Mouse (Mus musculus) midbrain, embryonic 12.5 days (tissue): ENCODE measurements around the gene Kcnq5. TPM values are rescaled to one million over a fixed set of nuclear protein-coding genes. Genes with fewer than 3 reads are reported as not detected.

Experiments
- ATAC-seq: fragments of 200-750 bp; cut with Nextera tagmentation; 2 replicates; pipeline ENCODE4 v1.8.0; 2017; ENCODE audit warnings: low read depth, moderate TSS enrichment, moderate library complexity; ENCODE audit not compliant: low FRiP score
- H3K27ac ChIP-seq: fragments of 300-500 bp; sonication (generic); replicated peaks from 2 replicates; pipeline ENCODE4 v1.5.1; 2016; ENCODE audit warnings: mild to moderate bottlenecking
- H3K27me3 ChIP-seq: fragments of 300-500 bp; sonication (generic); 2 replicates; pipeline ENCODE4 v1.6.1; 2016; ENCODE audit warnings: mild to moderate bottlenecking
- H3K36me3 ChIP-seq: fragments of 300-500 bp; sonication (generic); 2 replicates; pipeline ENCODE4 v1.6.1; 2016
- H3K4me1 ChIP-seq: fragments of 300-500 bp; sonication (generic); 2 replicates; pipeline ENCODE4 v1.6.1; 2016
- H3K4me2 ChIP-seq: fragments of 300-500 bp; sonication (generic); replicated peaks from 2 replicates; pipeline ENCODE4 v1.6.1; 2016; ENCODE audit warnings: mild to moderate bottlenecking, moderate library complexity
- H3K4me3 ChIP-seq: fragments of 300-500 bp; sonication (generic); 2 replicates; pipeline ENCODE4 v1.5.1; 2016; ENCODE audit warnings: mild to moderate bottlenecking
- H3K9ac ChIP-seq: fragments of 300-500 bp; sonication (generic); replicated peaks from 2 replicates; pipeline ENCODE4 v1.6.1; 2016; ENCODE audit warnings: mild to moderate bottlenecking, moderate library complexity
- H3K9me3 ChIP-seq: fragments of 300-500 bp; sonication (generic); 2 replicates; pipeline ENCODE4 v1.6.1; 2016; ENCODE audit warnings: mild to moderate bottlenecking
- WGBS: fragments of 180-500 bp; shearing (Covaris S2); methylation state at CpG from one replicate; pipeline ENCODE4 v1.1.7; 2016; 5-methylcytosine and 5-hydroxymethylcytosine counted together
- polyA plus RNA-seq: library from polyadenylated mRNA; unstranded; fragments of >200 nt; fragmentation: Nextera tagmentation; extraction: Ambion mirVana; gene quantifications from 2 replicates; pipeline ENCODE4 v1.2.1, GENCODE M21; 2016

The Kcnq5 gene
- polyA plus RNA-seq, 1 experiment from 2014 or later: 1.5 TPM

DNA sequence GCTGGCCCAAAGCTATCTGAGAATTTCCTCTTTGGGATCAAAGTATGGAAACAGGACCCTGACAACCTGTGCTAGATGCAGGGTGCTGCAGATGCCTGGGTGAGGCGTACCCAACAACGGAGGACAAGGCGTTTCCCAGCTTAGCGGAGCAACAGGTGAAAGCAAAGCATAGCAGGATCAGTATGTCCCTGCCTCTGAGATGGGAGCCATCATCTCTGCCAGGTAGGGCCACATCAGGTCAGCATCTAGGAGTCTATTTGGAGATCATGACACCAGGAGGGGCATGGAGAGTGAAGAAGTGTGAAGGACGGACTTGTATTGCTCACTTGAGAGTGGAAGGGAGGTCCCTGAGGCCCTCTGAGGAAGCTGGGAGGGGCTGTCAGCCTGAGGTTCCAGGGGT lies 505.8 kb downstream of the Kcnq5 start:
- Histone ChIP-seq H3K4me1 (0 out of 2 replicates have a peak, but pooled peaks cover 3% of the 10 kb centered on the region), H3K36me3 (no peaks in the 10 kb centered on the region), H3K9me3 (no peaks in the 10 kb centered on the region), H3K4me3 (no peak overlapping the region), H3K27ac (no peak overlapping the region), H3K4me2 (no peak overlapping the region), H3K9ac (no peak overlapping the region), H3K27me3 (no peaks in the 10 kb centered on the region)
- WGBS: 92% methylated on average over 5 of the region's 5 CpGs
- no peak for ATAC-seq

DNA sequence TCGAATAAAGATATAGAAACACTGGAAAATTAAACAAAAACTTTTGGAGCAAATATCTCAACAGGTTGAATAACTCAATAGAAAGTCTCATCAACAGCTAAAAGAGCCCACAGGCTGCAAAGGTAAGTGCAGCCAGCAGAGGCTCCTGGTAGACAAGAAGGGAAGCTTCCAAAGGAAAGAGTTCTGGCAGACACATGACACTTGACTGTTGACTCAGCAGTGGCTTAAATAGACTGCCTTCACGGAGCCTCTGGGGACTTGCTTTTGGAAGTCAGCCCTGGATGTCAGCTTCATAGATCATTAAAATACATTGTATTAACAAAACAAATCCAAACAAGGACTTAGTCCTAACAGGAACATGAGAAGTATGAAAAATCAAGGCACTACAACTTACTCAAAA lies 513.5 kb downstream of the Kcnq5 start:
- no peaks in the 10 kb centered on the region for H3K36me3 ChIP-seq
- no peak overlapping the region for H3K4me3 ChIP-seq
- no peak for ATAC-seq
- H3K9ac ChIP-seq: no peak overlapping the region
- H3K27me3 ChIP-seq: no peaks in the 10 kb centered on the region
- H3K4me2 ChIP-seq: no peak overlapping the region
- H3K27ac ChIP-seq: no peak overlapping the region
- H3K9me3 ChIP-seq: no peaks in the 10 kb centered on the region
- H3K4me1 ChIP-seq: no peaks in the 10 kb centered on the region
- WGBS: 74% methylated on average over 2 of the region's 2 CpGs

DNA sequence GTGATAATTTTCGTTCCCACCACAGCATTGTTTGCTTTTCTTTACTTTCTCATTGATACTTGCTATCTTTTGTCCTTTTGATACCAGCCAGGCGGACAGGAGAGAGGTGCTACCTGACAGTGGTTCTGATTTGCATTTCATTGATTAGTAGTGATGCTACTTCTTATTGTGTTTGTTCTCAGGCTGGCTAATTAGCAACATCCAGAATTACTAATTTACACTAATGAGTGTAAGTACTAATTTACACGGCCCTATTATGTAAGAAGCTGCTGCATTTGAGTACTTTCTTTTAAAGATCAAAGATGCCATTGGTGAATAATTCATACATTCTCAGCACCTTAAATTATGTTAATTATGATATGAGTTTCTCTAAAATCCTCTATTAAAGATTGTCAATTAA lies 525.0 kb downstream of the Kcnq5 start:
- ATAC-seq: no peak
- WGBS: 77% methylated on average over 3 of the region's 3 CpGs
- H3K9ac ChIP-seq: no peak overlapping the region

DNA sequence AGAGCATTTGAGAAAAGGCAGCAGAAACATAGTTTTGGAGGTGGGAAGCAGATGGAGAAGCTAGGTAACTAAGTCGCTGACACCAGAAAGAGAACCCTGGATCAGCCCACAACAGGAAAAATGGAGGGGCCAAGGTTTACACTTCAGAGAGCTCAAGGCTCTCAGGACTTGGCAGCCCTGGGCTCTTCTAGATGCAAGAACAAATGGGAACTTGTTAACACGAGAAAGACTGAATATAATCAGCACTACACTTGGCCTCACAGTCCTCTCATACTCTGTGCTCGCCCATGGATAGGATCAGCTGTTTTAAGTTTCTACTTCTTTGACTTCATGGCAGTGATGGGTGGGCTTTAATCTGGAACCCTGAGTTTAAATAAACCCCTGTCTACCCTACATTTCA lies 526.9 kb downstream of the Kcnq5 start:
- no peak for ATAC-seq
- H3K4me1 ChIP-seq: no peaks in the 10 kb centered on the region
- H3K27me3 ChIP-seq: no peaks in the 10 kb centered on the region
- no peaks in the 10 kb centered on the region for H3K36me3 ChIP-seq
- H3K9me3 ChIP-seq: no peaks in the 10 kb centered on the region
- H3K4me3 ChIP-seq: no peak overlapping the region
- no peak overlapping the region for H3K4me2 ChIP-seq
- no peak overlapping the region for H3K27ac ChIP-seq
- 72% methylated on average over 3 of the region's 3 CpGs for WGBS
- no peak overlapping the region for H3K9ac ChIP-seq

More for the DNA sequence above, 525.0 kb downstream of the Kcnq5 start:
- H3K4me3 ChIP-seq: no peak overlapping the region
- no peak overlapping the region for H3K27ac ChIP-seq
- no peaks in the 10 kb centered on the region for H3K36me3 ChIP-seq
- H3K4me1 ChIP-seq: no peaks in the 10 kb centered on the region
- no peaks in the 10 kb centered on the region for H3K27me3 ChIP-seq
- no peaks in the 10 kb centered on the region for H3K9me3 ChIP-seq
- no peak overlapping the region for H3K4me2 ChIP-seq

DNA sequence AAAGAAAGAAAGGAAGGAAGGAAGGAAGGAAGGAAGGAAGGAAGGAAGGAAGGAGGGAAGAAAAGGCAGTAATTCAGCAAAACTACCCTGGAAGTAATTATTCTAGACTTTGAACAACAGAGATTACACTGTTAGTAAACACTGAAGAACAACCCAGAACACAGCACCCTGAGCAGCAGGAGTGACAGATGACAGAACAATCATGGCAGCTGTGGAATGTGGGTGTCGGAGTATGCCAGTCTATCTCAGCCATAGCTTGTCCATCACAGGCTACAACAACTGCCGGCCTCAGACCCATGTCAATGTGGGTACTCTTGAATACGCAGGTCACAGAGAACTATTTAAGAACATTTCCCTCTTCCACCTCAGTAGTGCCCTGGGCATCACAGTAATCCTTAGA lies 530.1 kb downstream of the Kcnq5 start:
- Histone ChIP-seq H3K4me3 (no peak overlapping the region), H3K27me3 (no peaks in the 10 kb centered on the region), H3K36me3 (no peaks in the 10 kb centered on the region), H3K4me1 (no peaks in the 10 kb centered on the region), H3K4me2 (no peak overlapping the region), H3K9me3 (no peaks in the 10 kb centered on the region), H3K9ac (no peak overlapping the region), H3K27ac (no peak overlapping the region)
- WGBS: 84% methylated on average over 3 of the region's 3 CpGs
- ATAC-seq: no peak

DNA sequence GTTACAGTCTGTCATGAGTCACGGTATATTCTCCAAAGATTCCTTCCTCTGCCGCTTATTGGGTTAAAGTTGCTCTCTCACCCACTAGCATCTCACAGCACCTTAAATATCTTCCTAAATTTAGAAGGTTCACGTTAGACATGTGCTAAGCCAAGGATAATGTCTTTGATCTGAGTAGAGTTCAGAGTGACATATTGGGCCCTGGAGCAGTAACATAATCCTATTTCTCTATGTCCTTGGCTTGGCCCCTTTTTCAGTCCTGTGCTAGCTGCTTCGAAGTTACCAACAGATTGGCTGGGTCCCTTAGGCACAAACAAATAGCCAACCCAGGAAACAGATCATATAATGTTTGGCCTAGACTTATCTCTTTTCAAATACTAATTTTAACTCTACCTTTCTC lies 533.7 kb downstream of the Kcnq5 start:
- Histone ChIP-seq H3K36me3 (no peaks in the 10 kb centered on the region), H3K27ac (no peak overlapping the region), H3K9ac (no peak overlapping the region), H3K27me3 (no peaks in the 10 kb centered on the region), H3K9me3 (no peaks in the 10 kb centered on the region), H3K4me3 (no peak overlapping the region), H3K4me1 (no peaks in the 10 kb centered on the region), H3K4me2 (no peak overlapping the region)
- peak; percentile 61 for ATAC-seq
- 75% methylated on average over 4 of the region's 4 CpGs for WGBS

DNA sequence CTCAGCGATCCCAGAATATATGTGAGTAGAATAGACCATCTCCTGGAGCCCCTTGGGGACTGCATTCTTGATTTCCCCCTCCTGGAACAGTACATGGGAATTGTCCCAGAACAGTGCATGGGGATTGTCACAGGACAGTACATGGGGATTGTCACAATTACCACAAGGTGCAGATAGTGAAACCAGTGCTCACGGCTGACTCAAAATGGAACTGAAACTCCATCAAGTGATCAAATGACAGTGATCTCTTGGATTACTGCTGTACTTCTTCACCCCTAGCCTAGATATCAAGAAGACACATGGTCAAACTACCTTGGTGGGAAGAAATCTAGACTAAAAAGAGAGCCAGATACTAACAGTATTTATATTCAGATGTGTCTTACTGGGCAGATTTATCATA lies 536.1 kb downstream of the Kcnq5 start:
- no peak overlapping the region for H3K4me2 ChIP-seq
- ATAC-seq: no peak
- no peak overlapping the region for H3K9ac ChIP-seq
- H3K9me3 ChIP-seq: no peaks in the 10 kb centered on the region
- 97% methylated on average over 2 of the region's 2 CpGs for WGBS
- no peaks in the 10 kb centered on the region for H3K27me3 ChIP-seq
- H3K4me3 ChIP-seq: no peak overlapping the region
- H3K36me3 ChIP-seq: no peaks in the 10 kb centered on the region
- no peaks in the 10 kb centered on the region for H3K4me1 ChIP-seq
- H3K27ac ChIP-seq: no peak overlapping the region

DNA sequence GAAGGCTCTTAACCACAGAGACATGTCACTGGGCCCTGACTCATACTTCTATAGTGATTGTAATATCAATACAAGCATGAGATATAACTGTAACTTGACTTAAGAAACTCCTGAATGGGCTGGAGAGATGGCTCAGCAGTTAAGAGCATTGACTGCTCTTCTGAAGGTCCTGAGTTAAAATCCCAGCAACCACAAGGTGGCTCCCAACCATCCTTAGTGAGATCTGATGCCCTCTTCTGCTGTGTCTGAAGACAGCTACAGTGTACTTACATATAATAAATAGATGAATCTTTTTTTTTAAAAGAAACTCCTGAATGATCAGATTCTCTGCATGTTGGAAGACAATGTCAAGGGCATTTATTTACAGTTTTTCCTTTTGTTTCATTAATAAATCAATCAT lies 542.4 kb downstream of the Kcnq5 start:
- Histone ChIP-seq H3K9me3 (no peaks in the 10 kb centered on the region), H3K4me3 (no peak overlapping the region), H3K27ac (no peak overlapping the region), H3K4me1 (no peaks in the 10 kb centered on the region), H3K9ac (no peak overlapping the region), H3K27me3 (no peaks in the 10 kb centered on the region), H3K4me2 (no peak overlapping the region), H3K36me3 (no peaks in the 10 kb centered on the region)
- no peak for ATAC-seq

DNA sequence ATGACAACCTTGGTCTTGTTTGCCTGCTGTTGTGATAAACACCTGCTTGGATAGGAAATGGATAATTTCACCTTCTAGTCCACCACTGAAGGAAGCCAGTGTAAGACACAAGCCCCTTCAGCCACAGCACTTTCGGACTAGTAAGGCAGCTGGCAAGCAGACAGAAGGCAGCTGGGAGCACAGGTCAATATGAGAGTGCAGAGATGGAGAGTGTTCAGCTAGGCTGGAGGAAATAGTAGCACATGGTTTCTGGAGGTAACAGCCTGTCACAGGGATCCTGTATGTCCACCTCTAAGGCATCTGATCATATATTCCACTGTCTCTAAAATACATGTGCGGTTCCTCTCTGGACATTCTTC lies 549.6 kb downstream of the Kcnq5 start:
- WGBS: 89% methylated on average over 2 of the region's 2 CpGs
- H3K36me3 ChIP-seq: no peaks in the 10 kb centered on the region

DNA sequence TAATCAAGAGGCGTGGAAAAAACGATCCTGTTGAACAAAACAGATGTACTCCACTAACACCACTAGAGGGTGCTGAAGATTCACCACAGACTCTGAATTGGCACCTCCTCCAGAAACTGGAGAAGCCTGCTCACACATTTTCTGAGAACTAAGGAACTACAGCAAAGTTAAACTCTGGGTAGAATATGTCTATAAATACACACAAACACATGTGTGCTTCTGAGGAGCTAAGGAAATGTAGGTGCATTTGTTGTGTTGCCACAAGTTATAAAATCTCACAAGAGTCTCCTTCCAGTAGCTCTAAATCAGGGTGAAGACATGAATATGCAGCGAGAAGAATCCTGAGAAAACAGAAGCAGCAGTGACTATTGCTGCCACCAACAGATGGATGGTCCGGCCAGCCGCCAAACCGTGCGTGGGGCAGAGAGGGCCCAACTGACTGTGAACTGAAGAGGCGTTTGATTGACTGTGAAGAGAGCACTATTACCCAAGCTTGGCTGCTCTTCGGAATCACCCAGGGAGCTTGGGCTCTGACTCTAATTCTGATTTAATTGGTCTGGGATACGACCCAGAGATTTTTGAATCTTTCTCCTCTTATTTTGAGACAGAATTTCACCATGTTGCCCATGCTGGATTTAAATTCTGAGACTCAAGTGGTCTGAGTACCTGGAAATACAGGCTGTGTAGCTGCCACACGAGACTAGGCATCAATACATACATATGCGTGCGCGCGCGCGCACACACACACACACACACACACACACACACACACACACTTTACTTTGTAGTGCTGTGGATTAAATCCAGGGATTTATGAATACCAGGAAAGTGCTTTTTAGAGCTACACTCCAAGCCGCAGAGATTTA lies 550.2 kb downstream of the Kcnq5 start:
- WGBS: 58% methylated on average over 18 of the region's 18 CpGs
- no peaks in the 10 kb centered on the region for H3K27me3 ChIP-seq
- no peak overlapping the region for H3K9ac ChIP-seq
- H3K4me3 ChIP-seq: no peak overlapping the region
- H3K9me3 ChIP-seq: no peaks in the 10 kb centered on the region
- H3K27ac ChIP-seq: no peak overlapping the region
- H3K36me3 ChIP-seq: no peaks in the 10 kb centered on the region
- no peaks in the 10 kb centered on the region for H3K4me1 ChIP-seq
- H3K4me2 ChIP-seq: no peak overlapping the region
- peak; percentile 76 for ATAC-seq

More for the DNA sequence above, 549.6 kb downstream of the Kcnq5 start:
- Histone ChIP-seq H3K27ac (no peak overlapping the region), H3K4me1 (no peaks in the 10 kb centered on the region), H3K4me3 (no peak overlapping the region), H3K27me3 (no peaks in the 10 kb centered on the region), H3K9me3 (no peaks in the 10 kb centered on the region), H3K4me2 (no peak overlapping the region), H3K9ac (no peak overlapping the region)
- ATAC-seq: no peak

DNA sequence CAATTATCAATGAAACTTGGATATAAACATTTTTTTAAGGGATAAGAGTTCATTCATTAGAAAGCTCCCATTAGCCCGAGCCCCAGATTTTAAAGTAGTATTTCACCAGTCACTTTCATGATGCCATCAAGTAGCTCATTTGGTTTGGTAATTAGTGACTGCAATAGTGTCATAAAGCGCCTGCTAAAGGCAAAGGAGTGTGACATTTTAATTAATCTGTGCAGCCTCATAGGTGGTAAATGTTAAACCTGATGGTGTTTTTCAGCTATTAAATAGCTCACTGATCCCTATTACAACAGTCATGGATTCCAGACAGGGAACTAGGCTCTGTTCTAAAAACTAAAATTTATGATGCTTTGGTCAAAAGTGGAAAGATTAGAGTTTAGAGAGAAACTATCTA lies 554.5 kb downstream of the Kcnq5 start:
- no peaks in the 10 kb centered on the region for H3K27me3 ChIP-seq
- WGBS: 59% methylated on average over 2 of the region's 2 CpGs
- H3K4me3 ChIP-seq: no peak overlapping the region
- ATAC-seq: no peak
- H3K27ac ChIP-seq: no peak overlapping the region
- H3K36me3 ChIP-seq: no peaks in the 10 kb centered on the region
- no peak overlapping the region for H3K4me2 ChIP-seq
- no peaks in the 10 kb centered on the region for H3K9me3 ChIP-seq
- H3K4me1 ChIP-seq: no peaks in the 10 kb centered on the region
- H3K9ac ChIP-seq: no peak overlapping the region

DNA sequence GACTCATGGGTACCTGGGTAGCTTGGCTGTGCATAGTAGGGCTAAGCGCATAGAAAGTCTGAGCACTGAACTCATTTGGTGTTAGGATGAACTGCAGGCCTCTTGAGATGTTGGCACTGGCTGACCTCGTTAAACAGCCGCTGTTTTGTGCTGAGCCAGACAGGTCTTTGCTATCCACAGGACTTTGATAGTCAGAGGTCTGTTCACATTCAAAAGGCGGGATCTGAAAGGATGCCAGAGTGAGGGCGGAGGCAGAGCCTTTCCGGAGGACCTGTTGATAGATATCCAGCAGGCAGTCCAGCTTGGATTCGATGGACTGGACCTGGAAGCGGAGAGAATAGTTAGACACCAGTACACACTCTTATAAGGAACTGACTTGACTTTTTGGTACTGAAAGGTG lies 558.9 kb downstream of the Kcnq5 start:
- Histone ChIP-seq H3K4me3 (no peak overlapping the region), H3K27me3 (no peaks in the 10 kb centered on the region), H3K4me1 (no peaks in the 10 kb centered on the region), H3K9me3 (no peaks in the 10 kb centered on the region), H3K4me2 (no peak overlapping the region), H3K36me3 (no peaks in the 10 kb centered on the region), H3K27ac (no peak overlapping the region), H3K9ac (no peak overlapping the region)
- 90% methylated on average over 8 of the region's 8 CpGs for WGBS
- ATAC-seq: no peak

DNA sequence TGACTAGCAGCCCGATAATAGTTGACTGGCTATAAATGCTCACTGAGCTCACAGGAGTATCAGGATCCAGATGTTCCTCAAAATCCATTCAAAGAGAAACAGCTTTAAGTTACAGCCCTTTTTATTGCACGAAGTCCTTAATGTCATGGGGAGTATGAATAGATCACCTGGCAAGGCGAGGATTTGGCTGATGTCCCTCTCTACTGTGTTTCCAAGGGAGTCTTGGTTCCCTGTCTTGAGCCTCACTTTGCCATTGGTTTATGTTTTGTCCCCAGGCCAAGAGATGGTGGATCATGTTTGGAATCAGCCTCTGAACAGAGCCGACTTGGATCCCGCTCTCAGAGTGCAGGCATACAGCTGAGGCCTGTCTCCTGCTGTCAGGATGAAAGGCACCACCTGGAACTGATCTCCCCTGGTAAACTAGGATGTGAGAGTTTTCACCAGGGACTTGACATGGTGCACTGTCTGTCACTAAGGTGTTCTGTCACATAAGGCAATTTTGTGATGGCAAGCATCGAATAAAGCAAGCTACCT lies 570.5 kb downstream of the Kcnq5 start:
- no peaks in the 10 kb centered on the region for H3K4me1 ChIP-seq
- no peak overlapping the region for H3K4me2 ChIP-seq
- no peak overlapping the region for H3K27ac ChIP-seq
- no peak overlapping the region for H3K4me3 ChIP-seq
- H3K36me3 ChIP-seq: no peaks in the 10 kb centered on the region
- ATAC-seq: no peak
- H3K9ac ChIP-seq: no peak overlapping the region
- no peaks in the 10 kb centered on the region for H3K9me3 ChIP-seq
- 85% methylated on average over 6 of the region's 6 CpGs for WGBS
- H3K27me3 ChIP-seq: no peaks in the 10 kb centered on the region
